In the genomic region with DNA sequence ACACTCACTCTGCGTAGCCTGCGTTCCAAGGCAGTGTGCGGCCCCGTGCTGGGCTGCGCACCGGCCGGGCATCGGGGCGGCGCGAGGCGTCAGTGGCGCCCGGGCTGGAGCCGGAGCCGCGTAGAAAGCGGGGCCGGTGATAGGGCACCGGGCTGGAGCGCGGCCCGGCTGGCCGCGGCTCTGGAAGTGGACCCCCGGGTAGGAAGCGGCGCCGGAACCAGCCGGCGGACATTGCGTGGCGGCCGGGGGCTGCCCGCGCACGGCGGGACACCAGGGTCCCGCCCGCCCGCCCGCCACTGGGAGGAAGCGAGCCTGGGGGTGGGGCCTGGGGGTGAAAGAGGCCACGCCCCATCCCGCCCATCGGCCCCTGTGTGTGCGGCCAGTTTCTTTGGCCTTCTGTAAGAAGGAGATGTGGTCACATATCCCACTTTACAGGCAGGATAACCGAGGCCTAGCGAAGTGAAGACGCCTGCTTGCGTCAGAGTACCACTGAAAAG, we compare ENCODE assay signal across 8 mouse cellular contexts. TPM values are rescaled to one million over a fixed set of nuclear protein-coding genes. Genes with fewer than 3 reads are reported as not detected.
DNase-seq lines count a peak whose midpoint lies in the region; ATAC-seq lines count a peak whose summit lies in the region.

No protein-coding gene starts in this region.

- H3K4me1 ChIP-seq in forebrain, embryonic 14.5 days (ENCODE audit: control insufficient read depth, insufficient read depth, low read length), result peaks cover 11% of the 10 kb centered on the region; the same call in 1 of the 2 replicates
- peaks cover 53% of the 10 kb centered on the region for H3K4me1 ChIP-seq in hindbrain, embryonic 10.5 days (replicated peaks)
- peaks cover 35% of the 10 kb centered on the region for H3K4me1 ChIP-seq in limb, embryonic 13.5 days
- peaks cover 39% of the 10 kb centered on the region for H3K4me1 ChIP-seq in midbrain, embryonic 13.5 days (replicated peaks)
- peaks cover 22% of the 10 kb centered on the region for H3K4me1 ChIP-seq in stomach, embryonic 14.5 days (ENCODE audit: control insufficient read depth, insufficient read depth, low read length)

- H3K9me3 ChIP-seq in forebrain, embryonic 14.5 days (replicated peaks; ENCODE audit: control insufficient read depth, low read length), result no peaks in the 10 kb centered on the region
- no peaks in the 10 kb centered on the region for H3K9me3 ChIP-seq in hindbrain, embryonic 10.5 days
- no peaks in the 10 kb centered on the region for H3K9me3 ChIP-seq in limb, embryonic 13.5 days
- no peaks in the 10 kb centered on the region for H3K9me3 ChIP-seq in midbrain, embryonic 13.5 days
- H3K9me3 ChIP-seq in stomach, embryonic 14.5 days (ENCODE audit: control insufficient read depth, low read depth, low read length), result no peaks in the 10 kb centered on the region

- 0 out of 2 replicates have a peak, but pooled peaks cover 4% of the 10 kb centered on the region for H3K36me3 ChIP-seq in forebrain, embryonic 14.5 days (ENCODE audit: control insufficient read depth, insufficient read depth, low read length)
- H3K36me3 ChIP-seq in hindbrain, embryonic 10.5 days, result peaks cover 29% of the 10 kb centered on the region
- H3K36me3 ChIP-seq in limb, embryonic 13.5 days, result peaks cover 33% of the 10 kb centered on the region
- H3K36me3 ChIP-seq in midbrain, embryonic 13.5 days, result no peaks in the 10 kb centered on the region
- peaks cover 14% of the 10 kb centered on the region; the same call in 1 of the 2 replicates for H3K36me3 ChIP-seq in stomach, embryonic 14.5 days (ENCODE audit: control insufficient read depth, insufficient read depth, low read length)

- WGBS in forebrain, embryonic 14.5 days, result under 1% methylated on average over 50 of the region's 51 CpGs
- under 1% methylated on average over 51 of the region's 51 CpGs for WGBS in hindbrain, embryonic 10.5 days
- under 1% methylated on average over 51 of the region's 51 CpGs for WGBS in limb, embryonic 13.5 days
- WGBS in midbrain, embryonic 13.5 days, result under 1% methylated on average over 46 of the region's 51 CpGs
- under 1% methylated on average over 48 of the region's 51 CpGs for WGBS in stomach, embryonic 14.5 days

- H3K27me3 ChIP-seq in forebrain, embryonic 14.5 days (replicated peaks; ENCODE audit: control insufficient read depth, insufficient read depth, low read length), result no peaks in the 10 kb centered on the region
- peaks cover 14% of the 10 kb centered on the region for H3K27me3 ChIP-seq in hindbrain, embryonic 10.5 days (ENCODE audit: insufficient read depth, poor library complexity, severe bottlenecking)
- H3K27me3 ChIP-seq in limb, embryonic 13.5 days, result no peaks in the 10 kb centered on the region
- peaks cover 11% of the 10 kb centered on the region; the same call in 1 of the 2 replicates for H3K27me3 ChIP-seq in midbrain, embryonic 13.5 days
- no peaks in the 10 kb centered on the region for H3K27me3 ChIP-seq in stomach, embryonic 14.5 days (ENCODE audit: control insufficient read depth, insufficient read depth, low read length)

- peak; percentile 76 for DNase-seq in CD4-positive, CD25-positive, alpha-beta regulatory T cell, adult 2 months (ENCODE audit: low read depth, low spot score)
- peak; percentile 33 for DNase-seq in c-Kit-negative CD71-positive TER-119-positive erythroid progenitor cells, embryonic 14.5 days (ENCODE audit: low read depth, low spot score)
- DNase-seq in forebrain, embryonic 14.5 days (ENCODE audit: low spot score), result peak; percentile 63
- DNase-seq in hindbrain, embryonic 10.5 days (ENCODE audit: low spot score), result peak; percentile 80

- no peak for ATAC-seq in CD4-positive, CD25-positive, alpha-beta regulatory T cell, adult 4 months
- ATAC-seq in forebrain, embryonic 14.5 days, result peak; percentile 35
- ATAC-seq in limb, embryonic 13.5 days (ENCODE audit: low FRiP score, low read depth), result peak; percentile 41
- peak; percentile 41 for ATAC-seq in midbrain, embryonic 13.5 days
- peak; percentile 64 for ATAC-seq in stomach, embryonic 14.5 days (ENCODE audit: insufficient number of reproducible peaks, insufficient read depth, low FRiP score, low read depth)

- no peak overlapping the region for H3K27ac ChIP-seq in forebrain, embryonic 14.5 days (ENCODE audit: low read depth, low read length)
- peak overlapping the region; percentile 93 for H3K27ac ChIP-seq in hindbrain, embryonic 10.5 days
- H3K27ac ChIP-seq in limb, embryonic 13.5 days, result peak overlapping the region; percentile 48; the same call in 1 of the 2 replicates
- H3K27ac ChIP-seq in midbrain, embryonic 13.5 days, result no peak overlapping the region
- H3K27ac ChIP-seq in stomach, embryonic 14.5 days (ENCODE audit: low read length), result no peak overlapping the region

- H3K9ac ChIP-seq in forebrain, embryonic 14.5 days (ENCODE audit: low read length), result peak overlapping the region; percentile 71
- H3K9ac ChIP-seq in limb, embryonic 13.5 days, result peak overlapping the region; percentile 80
- H3K9ac ChIP-seq in midbrain, embryonic 13.5 days (replicated peaks), result peak overlapping the region; percentile 60
- peak overlapping the region; percentile 64 for H3K9ac ChIP-seq in stomach, embryonic 14.5 days (replicated peaks; ENCODE audit: low read depth, low read length)

- peak overlapping the region; percentile 70 for H3K4me2 ChIP-seq in forebrain, embryonic 14.5 days (ENCODE audit: low read length)
- H3K4me2 ChIP-seq in limb, embryonic 13.5 days (replicated peaks), result peak overlapping the region; percentile 66
- peak overlapping the region; percentile 67 for H3K4me2 ChIP-seq in midbrain, embryonic 13.5 days (replicated peaks)
- H3K4me2 ChIP-seq in stomach, embryonic 14.5 days (replicated peaks; ENCODE audit: low read depth, low read length), result peak overlapping the region; percentile 68

- peak overlapping the region; percentile 51 for H3K4me3 ChIP-seq in forebrain, embryonic 14.5 days (ENCODE audit: low read depth, low read length)
- H3K4me3 ChIP-seq in hindbrain, embryonic 10.5 days, result peak overlapping the region; percentile 68
- H3K4me3 ChIP-seq in limb, embryonic 13.5 days, result peak overlapping the region; percentile 66
- H3K4me3 ChIP-seq in midbrain, embryonic 13.5 days (replicated peaks), result peak overlapping the region; percentile 48
- H3K4me3 ChIP-seq in stomach, embryonic 14.5 days (ENCODE audit: low read depth, low read length), result peak overlapping the region; percentile 54

RNA-seq across cellular contexts. Expression of a gene that starts 0.5 kb away (rescaled TPM):
- 10 to 100 TPM; 19.8 to 24.0 TPM for polyA plus RNA-seq in CD4-positive, CD25-positive, alpha-beta regulatory T cell, adult 4 months (2017; shearing (Covaris generic))
- polyA plus RNA-seq in forebrain, embryonic 14.5 days (2014; fragmentation: Nextera tagmentation; extraction: Ambion mirVana), result 10.3 and 10.7 TPM in 2 replicates
- 47.3 and 48.6 TPM in 2 replicates for polyA plus RNA-seq in hindbrain, embryonic 10.5 days (2016; fragmentation: Nextera tagmentation; extraction: Ambion mirVana)
- 57.0 and 57.7 TPM in 2 replicates for polyA plus RNA-seq in limb, embryonic 13.5 days (2015; fragmentation: Nextera tagmentation; extraction: Ambion mirVana)
- 16.7 and 16.9 TPM in 2 replicates for polyA plus RNA-seq in midbrain, embryonic 13.5 days (2015; fragmentation: Nextera tagmentation; extraction: Ambion mirVana)
- 35.6 and 38.3 TPM in 2 replicates for polyA plus RNA-seq in stomach, embryonic 14.5 days (2014; fragmentation: Nextera tagmentation; extraction: Ambion mirVana)

RNA-seq across cellular contexts. Expression of a gene that starts 3.9 kb away (rescaled TPM):
- polyA plus RNA-seq in CD4-positive, CD25-positive, alpha-beta regulatory T cell, adult 4 months (2017; shearing (Covaris generic)), result 100 to 1,000 TPM; 151 to 174 TPM
- 57.5 and 64.7 TPM in 2 replicates for polyA plus RNA-seq in forebrain, embryonic 14.5 days (2014; fragmentation: Nextera tagmentation; extraction: Ambion mirVana)
- 65.9 and 71.3 TPM in 2 replicates for polyA plus RNA-seq in hindbrain, embryonic 10.5 days (2016; fragmentation: Nextera tagmentation; extraction: Ambion mirVana)
- 59.1 and 63.6 TPM in 2 replicates for polyA plus RNA-seq in limb, embryonic 13.5 days (2015; fragmentation: Nextera tagmentation; extraction: Ambion mirVana)
- polyA plus RNA-seq in midbrain, embryonic 13.5 days (2015; fragmentation: Nextera tagmentation; extraction: Ambion mirVana), result 52.2 and 53.3 TPM in 2 replicates
- polyA plus RNA-seq in stomach, embryonic 14.5 days (2014; fragmentation: Nextera tagmentation; extraction: Ambion mirVana), result 67.7 and 69.3 TPM in 2 replicates

RNA-seq across cellular contexts. Expression of a gene that starts 23.4 kb away (rescaled TPM):
- not detected for polyA plus RNA-seq in CD4-positive, CD25-positive, alpha-beta regulatory T cell, adult 4 months (2017; shearing (Covaris generic))
- polyA plus RNA-seq in forebrain, embryonic 14.5 days (2014; fragmentation: Nextera tagmentation; extraction: Ambion mirVana), result not detected in 2 replicates
- polyA plus RNA-seq in hindbrain, embryonic 10.5 days (2016; fragmentation: Nextera tagmentation; extraction: Ambion mirVana), result not detected in 2 replicates
- 0.05 TPM in 1 of 2 replicates, not detected in the other for polyA plus RNA-seq in limb, embryonic 13.5 days (2015; fragmentation: Nextera tagmentation; extraction: Ambion mirVana)
- not detected in 2 replicates for polyA plus RNA-seq in midbrain, embryonic 13.5 days (2015; fragmentation: Nextera tagmentation; extraction: Ambion mirVana)
- 0.13 TPM in 1 of 2 replicates, not detected in the other for polyA plus RNA-seq in stomach, embryonic 14.5 days (2014; fragmentation: Nextera tagmentation; extraction: Ambion mirVana)

RNA-seq across cellular contexts. Expression of a gene that starts 28.3 kb away (rescaled TPM):
- 10 to 100 TPM; 46.5 to 47.3 TPM for polyA plus RNA-seq in CD4-positive, CD25-positive, alpha-beta regulatory T cell, adult 4 months (2017; shearing (Covaris generic))
- polyA plus RNA-seq in forebrain, embryonic 14.5 days (2014; fragmentation: Nextera tagmentation; extraction: Ambion mirVana), result 54.7 and 56.4 TPM in 2 replicates
- polyA plus RNA-seq in hindbrain, embryonic 10.5 days (2016; fragmentation: Nextera tagmentation; extraction: Ambion mirVana), result 25.8 and 29.9 TPM in 2 replicates
- polyA plus RNA-seq in limb, embryonic 13.5 days (2015; fragmentation: Nextera tagmentation; extraction: Ambion mirVana), result 27.6 and 28.0 TPM in 2 replicates
- 36.0 and 42.5 TPM in 2 replicates for polyA plus RNA-seq in midbrain, embryonic 13.5 days (2015; fragmentation: Nextera tagmentation; extraction: Ambion mirVana)
- 29.0 and 31.3 TPM in 2 replicates for polyA plus RNA-seq in stomach, embryonic 14.5 days (2014; fragmentation: Nextera tagmentation; extraction: Ambion mirVana)

RNA-seq across cellular contexts. Expression of a gene that starts 41.1 kb away (rescaled TPM):
- polyA plus RNA-seq in CD4-positive, CD25-positive, alpha-beta regulatory T cell, adult 4 months (2017; shearing (Covaris generic)), result 1 to 10 TPM; 2.3 to 5.1 TPM
- 2.3 TPM in 2 replicates for polyA plus RNA-seq in forebrain, embryonic 14.5 days (2014; fragmentation: Nextera tagmentation; extraction: Ambion mirVana)
- 2.9 and 4.5 TPM in 2 replicates for polyA plus RNA-seq in hindbrain, embryonic 10.5 days (2016; fragmentation: Nextera tagmentation; extraction: Ambion mirVana)
- 3.2 and 3.3 TPM in 2 replicates for polyA plus RNA-seq in limb, embryonic 13.5 days (2015; fragmentation: Nextera tagmentation; extraction: Ambion mirVana)
- polyA plus RNA-seq in midbrain, embryonic 13.5 days (2015; fragmentation: Nextera tagmentation; extraction: Ambion mirVana), result 10.1 TPM in 2 replicates
- polyA plus RNA-seq in stomach, embryonic 14.5 days (2014; fragmentation: Nextera tagmentation; extraction: Ambion mirVana), result 1.2 and 1.5 TPM in 2 replicates

Comparison
In these comparisons a context has a peak if more than half of its experiments do, and no peak if none do; other contexts are left out.
1. H3K27ac ChIP-seq: peak in hindbrain, embryonic 10.5 days (single experiment) and limb, embryonic 13.5 days (single experiment); none in forebrain, embryonic 14.5 days (single experiment), midbrain, embryonic 13.5 days (single experiment) and stomach, embryonic 14.5 days (single experiment).
2. Peak in every context shown above with its lines, with median percentiles within 50 percentile points of each other: DNase-seq, H3K4me2 ChIP-seq, H3K4me3 ChIP-seq and H3K9ac ChIP-seq.